Mouse (Mus musculus) embryonic facial prominence, embryonic 10.5 days (tissue): ENCODE measurements at regions not wholly inside any gene's neighbourhood (a gene's known extent, or its start where the extent isn't known, plus 50 kb on each side); places are given as distances from the start of the nearest gene placed in this dataset.
"Not testable (repeated sequence)": the region's sequence is repeated elsewhere in the genome, so short reads cannot be mapped to it uniquely, and the experiment has no call there.

Source experiments
- DNase-seq: peaks from one replicate; pipeline ENCODE4 v3.0.0-alpha.2; 2017; ENCODE audit warnings: low spot score
- H3K27ac ChIP-seq: fragments of 300-500 bp; sonication (generic); replicated peaks from 2 replicates; pipeline ENCODE4 v1.5.1; 2016; ENCODE audit warnings: mild to moderate bottlenecking
- H3K27me3 ChIP-seq: fragments of 300-500 bp; sonication (generic); replicated peaks from 2 replicates; pipeline ENCODE4 v1.6.1; 2016; ENCODE audit warnings: low read depth, mild to moderate bottlenecking; ENCODE audit not compliant: poor library complexity, severe bottlenecking
- H3K36me3 ChIP-seq: fragments of 300-500 bp; sonication (generic); replicated peaks from 2 replicates; pipeline ENCODE4 v1.6.1; 2016; ENCODE audit warnings: mild to moderate bottlenecking, moderate library complexity
- H3K4me1 ChIP-seq: fragments of 300-500 bp; sonication (generic); 2 replicates; pipeline ENCODE4 v1.6.1; 2016
- H3K4me3 ChIP-seq: fragments of 300-500 bp; sonication (generic); 2 replicates; pipeline ENCODE4 v1.5.1; 2016; ENCODE audit warnings: mild to moderate bottlenecking, moderate library complexity
- H3K9me3 ChIP-seq: fragments of 300-500 bp; sonication (generic); 2 replicates; pipeline ENCODE4 v1.6.1; 2016; ENCODE audit warnings: mild to moderate bottlenecking
- WGBS: fragments of 180-500 bp; shearing (Covaris S2); methylation state at CpG from one replicate; pipeline ENCODE4 v1.1.7; 2016; 5-methylcytosine and 5-hydroxymethylcytosine counted together

DNA sequence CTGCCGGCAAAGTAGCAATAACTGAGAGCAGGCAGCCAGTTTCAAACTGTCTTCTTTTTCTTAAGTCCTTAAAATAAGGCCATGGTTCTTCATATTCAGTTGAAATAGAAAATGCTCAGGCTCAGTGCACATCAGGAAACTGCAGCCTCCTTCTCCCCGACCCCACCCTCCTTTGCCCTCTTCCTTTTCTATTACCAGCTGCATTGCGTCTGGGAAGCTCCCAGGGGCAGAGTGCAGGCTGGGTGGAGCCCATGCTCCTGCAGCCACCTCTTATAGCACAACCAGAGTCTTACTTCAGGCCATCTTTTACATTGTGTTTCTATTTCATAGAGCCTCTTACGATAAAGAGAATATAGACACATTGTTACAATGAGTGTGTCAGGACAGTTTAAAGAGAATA lies 288.2 kb downstream of the Hace1 start:
- no peak for DNase-seq

DNA sequence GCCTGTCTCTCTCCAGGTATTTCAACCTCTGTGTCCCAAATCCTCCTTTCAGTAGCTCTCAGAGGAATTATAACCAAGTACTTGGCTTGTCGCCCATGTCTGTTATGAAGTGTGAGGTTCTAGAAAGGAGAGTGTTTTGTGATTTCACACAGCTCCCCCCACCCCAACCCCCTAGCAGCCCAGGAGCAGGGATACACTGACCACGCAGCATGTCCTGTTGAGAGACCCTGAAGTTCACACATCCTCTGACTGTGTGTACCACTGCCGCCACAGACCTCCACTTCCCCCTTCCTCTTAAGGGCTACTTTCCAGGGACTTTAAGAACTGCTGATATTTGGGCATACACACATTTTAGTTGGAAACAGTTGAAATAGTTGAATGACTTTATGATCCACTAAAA lies 289.2 kb downstream of the Hace1 start:
- Histone ChIP-seq H3K4me1 (peaks cover 23% of the 10 kb centered on the region), H3K4me3 (no peak overlapping the region), H3K36me3 (no peaks in the 10 kb centered on the region), H3K9me3 (no peaks in the 10 kb centered on the region), H3K27ac (peak overlapping the region; percentile 73), H3K27me3 (no peaks in the 10 kb centered on the region)
- WGBS, result 52% methylated on average over 3 of the region's 3 CpGs
- DNase-seq, result peak; percentile 27

More for the DNA sequence above, 288.2 kb downstream of the Hace1 start:
- H3K27ac ChIP-seq, result peak overlapping the region; percentile 61; the same call in 1 of the 2 replicates
- H3K36me3 ChIP-seq, result no peaks in the 10 kb centered on the region
- H3K9me3 ChIP-seq, result no peaks in the 10 kb centered on the region
- H3K4me3 ChIP-seq, result no peak overlapping the region
- no peaks in the 10 kb centered on the region for H3K27me3 ChIP-seq
- 48% methylated on average over 4 of the region's 4 CpGs for WGBS
- H3K4me1 ChIP-seq, result peaks cover 27% of the 10 kb centered on the region

DNA sequence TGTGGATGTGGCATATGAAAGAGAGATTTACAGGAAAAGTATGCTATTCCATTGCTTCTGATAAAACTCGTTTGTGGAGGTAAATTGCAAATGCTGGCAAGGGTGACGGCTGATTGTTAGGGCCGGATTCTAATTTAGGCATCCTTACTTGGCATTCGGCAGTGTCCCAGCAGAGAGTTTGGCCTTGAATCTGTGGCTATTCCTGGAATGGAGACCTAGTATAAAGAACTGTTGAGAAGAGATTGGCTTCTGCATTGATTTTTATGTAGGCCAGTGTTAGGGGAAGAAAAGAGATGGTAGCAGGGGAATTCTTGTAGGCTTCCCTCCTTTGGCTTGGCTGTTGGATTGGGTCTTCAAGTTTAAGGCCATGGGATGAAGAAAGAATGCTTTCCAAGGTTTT lies 293.4 kb downstream of the Hace1 start:
- Histone ChIP-seq H3K27me3 (no peaks in the 10 kb centered on the region), H3K9me3 (0 out of 2 replicates have a peak, but pooled peaks cover 3% of the 10 kb centered on the region), H3K36me3 (no peaks in the 10 kb centered on the region), H3K4me1 (peaks cover 35% of the 10 kb centered on the region), H3K27ac (no peak overlapping the region), H3K4me3 (no peak overlapping the region)
- WGBS, result 87% methylated on average over 4 of the region's 4 CpGs
- DNase-seq, result no peak

DNA sequence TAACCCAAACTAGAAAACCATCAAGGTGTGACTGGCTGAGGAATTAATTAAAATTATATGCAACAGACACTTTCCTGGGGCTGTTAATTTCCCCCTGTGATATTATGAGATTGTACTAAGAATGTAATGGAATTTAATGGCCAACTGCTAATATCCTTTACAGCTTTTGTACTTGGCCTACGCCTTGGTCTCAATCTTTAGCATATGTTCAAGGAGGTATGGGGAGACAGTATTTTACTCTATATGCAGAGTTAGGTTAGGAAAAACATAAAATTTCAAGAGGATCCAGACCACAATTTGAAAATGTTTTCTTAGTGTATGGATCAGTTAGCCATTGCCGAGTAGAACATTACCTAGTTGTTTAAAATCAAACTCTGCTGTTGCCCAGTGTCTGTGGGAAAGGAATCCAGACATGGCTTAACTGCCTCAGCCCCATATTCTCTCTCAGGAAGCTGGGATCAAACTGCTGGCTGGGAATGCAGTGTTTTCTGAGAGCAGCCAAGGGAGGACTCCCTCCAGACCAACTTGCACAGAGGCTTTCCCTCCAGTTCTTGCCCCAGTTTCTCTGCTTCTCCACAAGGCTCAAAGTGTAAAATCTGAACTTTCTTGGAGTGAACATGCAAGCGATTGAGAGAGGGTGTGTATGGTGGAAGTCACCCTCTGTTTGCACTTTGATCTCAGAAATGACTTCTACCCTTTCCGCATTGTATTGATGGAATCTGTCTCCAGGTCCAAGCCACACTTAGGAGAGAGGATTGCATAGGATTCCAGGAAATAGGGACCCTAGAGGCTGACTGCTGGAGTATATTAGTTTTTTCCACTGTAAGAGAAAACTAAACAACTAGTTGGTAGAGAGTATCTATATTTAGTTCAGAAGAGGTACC lies 294.6 kb downstream of the Hace1 start:
- 86% methylated on average over 4 of the region's 4 CpGs for WGBS
- H3K4me1 ChIP-seq, result peaks cover 23% of the 10 kb centered on the region
- H3K36me3 ChIP-seq, result no peaks in the 10 kb centered on the region
- DNase-seq, result no peak
- no peaks in the 10 kb centered on the region for H3K27me3 ChIP-seq
- 0 out of 2 replicates have a peak, but pooled peaks cover 3% of the 10 kb centered on the region for H3K9me3 ChIP-seq
- no peak overlapping the region for H3K4me3 ChIP-seq
- peak overlapping the region; percentile 52 for H3K27ac ChIP-seq

DNA sequence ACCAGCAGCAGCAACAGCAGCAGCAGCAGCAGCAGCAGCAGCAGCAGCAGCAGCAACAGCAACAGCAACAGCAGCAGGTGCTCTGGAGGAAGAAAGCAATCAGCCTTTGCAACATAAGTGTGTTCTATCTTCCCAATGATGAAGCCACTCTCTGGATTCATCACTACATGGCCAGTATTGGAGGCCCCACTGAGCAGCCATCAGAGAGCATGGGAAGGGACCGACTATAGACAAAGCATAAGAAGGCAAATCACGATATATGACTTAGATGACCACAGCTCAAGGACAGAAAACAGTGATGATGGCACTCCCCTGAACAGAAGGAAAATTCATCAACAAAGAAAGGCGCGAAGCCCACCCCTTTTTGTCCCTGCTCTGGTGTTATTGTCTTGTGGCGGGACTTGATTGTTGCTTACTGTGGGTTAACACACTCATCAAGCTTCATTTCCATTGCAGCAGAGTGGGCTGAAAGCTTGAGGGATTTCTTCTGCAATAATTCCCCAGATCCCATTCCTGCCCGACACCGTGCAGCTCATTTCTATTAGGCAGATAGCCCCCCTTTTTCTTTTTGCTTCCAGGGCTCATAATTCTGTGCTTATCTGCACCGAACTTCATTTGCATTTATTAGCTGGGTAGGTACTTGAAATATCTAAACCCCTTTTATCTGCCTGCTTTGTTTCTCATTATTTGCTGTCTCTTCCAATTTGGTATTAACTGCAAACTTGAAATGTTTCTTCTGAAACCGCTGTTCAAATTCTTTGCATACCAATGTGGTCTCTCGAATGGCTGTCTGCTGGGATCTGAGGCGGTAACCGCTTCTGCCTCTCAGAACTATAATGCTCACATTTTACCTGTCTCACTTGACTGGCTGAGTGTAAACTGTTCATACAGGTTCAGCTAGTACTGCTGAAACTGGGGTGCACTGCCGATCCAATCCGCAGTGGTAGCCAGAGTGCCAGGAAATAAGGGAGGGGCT lies 296.5 kb downstream of the Hace1 start:
- Histone ChIP-seq H3K9me3 (0 out of 2 replicates have a peak, but pooled peaks cover 3% of the 10 kb centered on the region), H3K4me1 (peaks cover 25% of the 10 kb centered on the region), H3K4me3 (no peak overlapping the region), H3K36me3 (no peaks in the 10 kb centered on the region), H3K27me3 (no peaks in the 10 kb centered on the region), H3K27ac (peak overlapping the region; percentile 69)
- DNase-seq, result peak; percentile 36
- WGBS, result 67% methylated on average over 14 of the region's 14 CpGs

DNA sequence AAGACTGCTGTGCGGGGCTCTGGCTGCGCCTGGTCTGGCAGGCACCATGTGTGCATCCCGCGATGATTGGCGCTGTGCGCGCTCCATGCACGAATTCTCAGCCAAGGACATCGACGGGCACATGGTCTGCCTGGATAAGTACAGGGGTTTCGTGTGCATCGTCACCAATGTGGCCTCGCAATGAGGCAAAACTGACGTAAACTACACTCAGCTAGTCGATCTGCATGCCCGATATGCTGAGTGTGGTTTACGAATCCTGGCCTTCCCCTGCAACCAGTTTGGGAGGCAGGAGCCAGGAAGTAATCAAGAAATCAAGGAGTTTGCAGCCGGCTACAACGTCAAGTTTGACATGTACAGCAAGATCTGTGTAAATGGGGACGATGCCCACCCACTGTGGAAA lies 297.7 kb downstream of the Hace1 start:
- H3K4me3 ChIP-seq, H3K27me3 ChIP-seq, DNase-seq, H3K9me3 ChIP-seq, H3K36me3 ChIP-seq, H3K27ac ChIP-seq: not testable (repeated sequence)
- H3K4me1 ChIP-seq, result peaks cover 25% of the 10 kb centered on the region
- 96% methylated on average over 20 of the region's 20 CpGs for WGBS

DNA sequence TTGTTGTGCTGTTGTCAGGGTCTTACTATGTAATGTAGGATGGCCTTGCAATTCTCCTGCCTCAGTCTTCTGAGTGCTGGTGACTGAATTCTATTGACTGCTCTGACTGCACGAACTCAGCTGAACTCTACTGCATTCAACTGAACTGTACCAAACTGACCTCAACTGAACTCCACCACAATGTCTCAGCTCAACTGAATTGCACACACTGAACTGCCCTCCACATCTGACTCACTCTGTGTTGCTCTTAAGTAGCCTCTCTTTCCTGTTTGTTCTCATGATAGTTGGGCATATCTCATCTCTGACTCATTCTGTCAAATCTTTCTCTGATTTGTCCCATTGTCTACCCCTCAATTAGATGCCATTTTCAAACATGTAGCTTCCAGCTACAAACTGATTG lies 306.1 kb downstream of the Hace1 start:
- Histone ChIP-seq H3K4me1 (peaks cover 6% of the 10 kb centered on the region), H3K27ac (no peak overlapping the region), H3K9me3 (no peaks in the 10 kb centered on the region), H3K4me3 (no peak overlapping the region), H3K36me3 (no peaks in the 10 kb centered on the region), H3K27me3 (no peaks in the 10 kb centered on the region)
- DNase-seq, result no peak
- 95% methylated on average over 1 of the region's 1 CpGs for WGBS

DNA sequence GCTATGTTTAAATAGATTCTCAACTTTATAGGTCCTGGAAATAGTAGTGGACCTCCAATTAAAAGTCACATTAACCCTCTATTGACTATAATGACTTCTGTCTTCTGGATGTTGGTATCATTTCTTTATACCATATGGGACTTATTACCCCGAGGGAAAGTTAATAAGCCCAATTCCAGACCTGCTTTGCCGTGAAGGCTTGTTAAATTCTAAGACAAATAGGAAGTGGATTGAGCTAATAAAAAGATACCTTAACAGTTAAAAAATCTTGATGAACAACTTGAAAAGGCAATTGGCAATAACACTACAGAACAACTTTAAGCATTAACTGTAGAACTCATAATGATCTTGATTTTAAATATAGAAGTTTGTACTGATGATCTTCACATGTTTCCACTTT lies 309.0 kb downstream of the Hace1 start:
- no peak overlapping the region for H3K4me3 ChIP-seq
- whole genome bisulfite sequencing, result 37% methylated on average over 2 of the region's 2 CpGs
- no peak for DNase-seq

DNA sequence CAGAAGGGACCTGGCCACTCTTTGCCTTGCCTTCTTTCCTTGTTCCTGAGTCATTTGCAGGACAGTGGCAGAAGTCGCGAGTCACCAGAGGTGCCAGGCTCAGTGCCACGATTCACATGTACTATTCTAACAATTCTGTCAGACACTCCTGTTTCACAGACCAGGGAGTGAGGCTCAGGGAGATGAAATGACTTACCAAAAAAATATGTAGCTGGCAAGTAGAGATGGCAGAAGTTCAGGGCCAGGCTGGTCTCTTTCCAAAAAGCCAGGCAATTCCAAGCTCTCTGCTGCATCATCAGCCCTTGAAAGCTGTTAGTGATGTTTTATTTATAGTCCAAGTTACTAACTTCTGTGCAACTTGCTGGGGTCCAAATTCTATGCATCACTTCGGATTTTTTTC lies 311.2 kb downstream of the Hace1 start:
- Histone ChIP-seq H3K9me3 (no peaks in the 10 kb centered on the region), H3K4me1 (peaks cover 24% of the 10 kb centered on the region), H3K4me3 (no peak overlapping the region), H3K27ac (peak overlapping the region; percentile 66; the same call in 1 of the 2 replicates), H3K27me3 (no peaks in the 10 kb centered on the region), H3K36me3 (no peaks in the 10 kb centered on the region)
- DNase-seq, result no peak
- WGBS, result 79% methylated on average over 4 of the region's 4 CpGs

More for the DNA sequence above, 309.0 kb downstream of the Hace1 start:
- no peaks in the 10 kb centered on the region for H3K36me3 ChIP-seq
- H3K27me3 ChIP-seq, result no peaks in the 10 kb centered on the region
- H3K4me1 ChIP-seq, result peaks cover 6% of the 10 kb centered on the region
- H3K27ac ChIP-seq, result no peak overlapping the region
- H3K9me3 ChIP-seq, result no peaks in the 10 kb centered on the region

DNA sequence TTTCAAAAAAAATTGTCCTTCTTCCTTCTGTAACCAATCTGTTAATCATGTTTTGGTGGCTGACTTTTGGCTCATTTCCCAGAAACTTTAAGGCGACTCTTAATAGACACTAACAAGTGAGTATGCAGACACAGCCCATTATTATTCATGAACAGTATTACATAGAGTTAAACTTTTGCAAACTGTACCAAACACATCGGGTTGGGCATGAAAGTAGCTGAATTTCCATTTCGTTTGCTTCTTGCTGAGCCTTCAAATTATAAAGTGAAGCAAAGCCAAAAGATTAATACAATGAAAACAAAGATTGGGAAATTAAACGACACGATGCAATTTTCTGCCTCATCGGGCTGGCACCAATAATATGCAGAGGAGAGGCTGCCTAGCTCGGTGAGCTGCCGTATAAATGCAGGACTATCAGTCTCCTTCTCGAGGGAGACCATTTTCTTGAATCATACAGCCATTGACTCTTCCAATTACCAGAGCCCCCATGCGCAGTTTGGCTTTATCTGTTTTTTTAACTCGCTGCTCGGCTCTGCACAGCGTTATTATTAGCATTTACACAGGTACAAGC lies 311.8 kb downstream of the Hace1 start:
- 83% methylated on average over 13 of the region's 13 CpGs for WGBS
- Histone ChIP-seq H3K27ac (no peak overlapping the region), H3K27me3 (no peaks in the 10 kb centered on the region), H3K9me3 (no peaks in the 10 kb centered on the region), H3K36me3 (no peaks in the 10 kb centered on the region), H3K4me1 (peaks cover 30% of the 10 kb centered on the region), H3K4me3 (no peak overlapping the region)
- DNase-seq, result no peak

DNA sequence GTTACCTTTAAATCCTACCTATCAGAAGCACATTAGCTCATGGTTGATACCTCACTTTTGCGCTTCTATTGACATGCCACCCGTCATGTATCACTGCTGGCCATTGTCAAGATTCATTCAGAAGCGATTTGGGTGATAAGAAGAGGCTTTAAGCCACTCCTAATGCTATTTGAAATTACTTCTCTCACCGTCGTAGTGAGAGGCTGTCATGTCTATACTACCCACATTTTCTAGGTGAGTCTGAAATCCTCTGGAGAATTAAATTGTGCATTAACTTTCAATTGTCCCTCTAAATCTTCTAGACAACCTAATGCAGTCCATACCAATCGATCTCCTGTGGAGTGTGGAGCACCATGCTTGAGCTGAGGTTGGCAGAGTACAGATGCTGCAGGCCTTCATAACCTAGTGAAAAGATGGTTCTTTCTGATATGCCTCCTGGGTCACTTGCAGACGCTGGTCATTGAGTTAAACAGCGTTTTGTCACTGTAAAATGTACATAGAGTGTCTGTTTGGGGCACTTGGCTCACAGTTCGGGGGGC lies 312.5 kb downstream of the Hace1 start:
- WGBS, result 90% methylated on average over 9 of the region's 9 CpGs
- peak overlapping the region; percentile 48; the same call in 1 of the 2 replicates for H3K27ac ChIP-seq
- H3K9me3 ChIP-seq, result no peaks in the 10 kb centered on the region
- DNase-seq, result no peak
- H3K36me3 ChIP-seq, result no peaks in the 10 kb centered on the region
- H3K4me3 ChIP-seq, result no peak overlapping the region
- H3K27me3 ChIP-seq, result no peaks in the 10 kb centered on the region
- H3K4me1 ChIP-seq, result peaks cover 37% of the 10 kb centered on the region

DNA sequence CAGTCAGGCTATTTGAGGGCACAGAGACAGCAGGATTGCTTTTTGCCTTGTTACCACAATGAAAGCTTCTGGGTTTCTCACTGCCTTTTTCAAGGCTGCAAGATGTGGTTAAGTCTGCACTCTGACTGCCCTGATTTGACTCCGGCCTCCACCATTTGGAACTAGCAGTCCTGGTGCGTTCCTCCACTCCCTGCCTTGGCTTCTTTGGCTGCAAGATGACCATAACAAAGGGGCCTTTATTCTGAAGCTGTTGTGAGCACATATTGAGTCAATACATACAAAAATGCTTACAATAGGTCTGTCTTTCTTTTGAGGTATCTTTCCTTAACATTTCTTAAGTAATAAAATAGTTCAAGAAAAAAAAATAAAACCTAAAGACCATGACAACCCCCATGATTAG lies 314.8 kb downstream of the Hace1 start:
- H3K27ac ChIP-seq, result peak overlapping the region; percentile 75
- H3K4me3 ChIP-seq, result no peak overlapping the region
- H3K27me3 ChIP-seq, result no peaks in the 10 kb centered on the region
- H3K9me3 ChIP-seq, result no peaks in the 10 kb centered on the region
- H3K36me3 ChIP-seq, result no peaks in the 10 kb centered on the region
- peak; percentile 39 for DNase-seq
- 37% methylated on average over 2 of the region's 2 CpGs for WGBS
- H3K4me1 ChIP-seq, result peaks cover 38% of the 10 kb centered on the region
